Mouse (Mus musculus) lung, postnatal 0 days (tissue): ENCODE results near the gene S100a11.

Source experiments
- CTCF ChIP-seq: IDR thresholded peaks from 2 replicates; pipeline ENCODE4 v1.5.1; 2016; ENCODE audit warnings: antibody characterized with exemption, mild to moderate bottlenecking
- EP300 ChIP-seq: IDR thresholded peaks from 2 replicates; pipeline ENCODE4 v1.6.1; 2016; ENCODE audit warnings: antibody characterized with exemption, mild to moderate bottlenecking, control low read depth

GRCm38 (mm10) chr3:93520330-93521193 is at the start of gene S100a11:
- TF ChIP-seq CTCF (peak; percentile 31; the same call in 1 of the 2 replicates), EP300 (0 out of 2 replicates have a peak, but pooled peaks have one; percentile 11)
